Mouse (Mus musculus) 416B (cell line): ENCODE measurements around the gene Dnajc25.
A peak's percentile ranks its signal among the peaks of the same experiment; 100 is the strongest.

Experiments
- DNase-seq: peaks from one replicate; pipeline ENCODE4 v3.0.0; 2011; ENCODE audit warnings: low read depth

Gene Dnajc25

DNA sequence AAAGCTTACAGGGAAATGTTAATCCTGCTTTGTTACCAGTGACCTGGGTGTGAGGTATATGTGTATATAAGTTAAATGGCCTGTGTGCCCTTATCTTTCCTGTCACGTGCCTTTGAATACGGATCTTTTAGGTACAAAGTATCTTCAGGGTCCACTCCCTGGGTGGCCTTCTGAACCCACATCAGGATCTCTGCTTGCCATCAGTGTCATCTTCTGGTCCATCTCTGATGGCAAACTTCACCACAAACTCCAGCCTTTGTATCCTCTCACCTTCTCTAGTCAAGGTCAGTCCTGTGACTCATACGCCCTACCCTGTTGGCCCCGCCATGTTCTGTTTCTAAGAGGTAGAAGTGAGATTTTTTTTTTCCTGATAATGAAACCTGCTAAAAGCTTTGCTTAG is at the start of gene Dnajc25:
Gene Dnajc25 (plus strand): TSS at position 301 of the 400 bp plus-strand sequence.
- no peak for DNase-seq

DNA sequence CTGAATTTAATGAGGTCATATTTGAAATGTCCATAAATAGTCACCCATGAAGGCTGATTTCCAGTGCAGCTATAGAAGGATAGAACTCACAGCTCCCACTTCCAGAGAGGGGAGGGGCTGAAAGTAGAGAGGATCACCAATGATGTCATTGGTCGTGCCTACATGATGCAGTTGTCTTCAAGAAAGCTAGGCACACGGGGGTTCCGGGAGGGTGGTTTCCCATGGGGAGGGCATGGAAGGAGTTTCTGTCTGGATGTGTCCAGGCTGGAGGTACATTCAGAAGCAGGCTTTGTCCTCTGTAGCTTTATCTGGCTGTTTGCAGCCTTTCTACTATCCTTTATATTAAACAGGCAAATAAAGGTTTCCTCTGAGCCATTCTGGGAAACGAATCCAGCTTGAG is 46.5 kb upstream of the Dnajc25 start:
- no peak for DNase-seq

- no peak for DNase-seq
Measured at GRCm38 (mm10) chr4:58952630-58953029, 42.2 kb upstream of the Dnajc25 start.

- DNase-seq = no peak
Measured at GRCm38 (mm10) chr4:58961719-58962118, 33.1 kb upstream of the Dnajc25 start.

DNA sequence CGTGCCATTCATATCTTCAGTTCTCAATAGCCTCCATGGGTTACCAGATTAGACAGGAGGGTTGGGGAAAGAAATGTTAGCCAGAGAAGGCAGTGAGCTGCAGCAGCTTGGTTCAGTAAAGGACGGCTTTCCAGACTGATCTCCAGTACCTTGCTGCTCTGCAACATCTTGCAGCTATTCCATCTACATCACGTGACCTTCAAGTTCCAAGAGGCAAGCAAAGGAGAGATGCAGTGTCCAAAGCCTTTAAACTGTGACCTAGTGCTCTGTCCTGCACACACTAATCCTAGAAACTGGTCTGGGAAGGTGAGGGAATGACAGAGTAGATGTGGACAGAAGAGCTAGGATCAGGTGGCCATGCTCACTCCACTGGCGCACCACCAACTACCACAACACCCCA is 31.6 kb upstream of the Dnajc25 start:
- DNase-seq = no peak

GRCm38 (mm10) chr4:58965136-58965535 is 29.7 kb upstream of the Dnajc25 start:
- DNase-seq = no peak

DNA sequence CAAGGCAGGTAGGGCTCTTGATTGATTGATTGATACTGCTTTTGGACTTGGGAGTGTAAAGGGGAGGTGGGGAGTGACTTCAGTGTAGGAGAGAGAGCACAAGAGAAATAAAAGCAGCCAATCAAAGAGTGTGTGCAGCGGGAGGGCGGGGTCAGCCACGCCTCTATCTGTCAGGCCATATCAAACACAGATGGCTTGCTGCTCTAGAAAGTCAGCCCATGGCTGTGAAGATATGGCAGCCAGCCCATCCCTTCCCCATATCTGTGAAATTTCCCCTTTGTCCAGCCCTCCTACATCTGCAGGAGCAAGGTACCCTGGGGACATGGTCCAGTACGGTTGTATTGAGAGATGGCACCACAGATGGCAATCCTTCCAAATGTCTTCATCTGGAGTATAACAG is 24.2 kb upstream of the Dnajc25 start:
- no peak for DNase-seq

- no peak for DNase-seq
Measured at GRCm38 (mm10) chr4:58975711-58976110, 19.2 kb upstream of the Dnajc25 start.

DNA sequence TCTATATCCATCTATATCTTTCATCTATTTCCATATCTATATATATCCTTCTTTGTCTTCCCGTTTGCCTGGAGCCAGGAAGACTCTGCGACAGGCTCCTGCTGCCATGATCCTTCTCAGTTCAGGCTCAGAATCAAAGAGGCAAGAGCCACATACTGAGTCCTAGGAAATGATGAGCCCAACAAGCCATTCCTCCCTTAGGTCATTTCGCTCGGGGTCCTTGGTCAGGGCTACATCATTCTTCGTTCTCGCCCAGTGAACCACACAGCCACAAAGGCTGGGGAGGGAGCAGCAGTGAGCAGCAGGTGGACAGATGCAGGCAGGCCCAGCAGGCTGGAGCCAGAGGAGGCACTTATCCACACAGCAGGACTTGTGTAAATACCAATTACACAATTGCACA is 13.4 kb upstream of the Dnajc25 start:
- DNase-seq = no peak

DNA sequence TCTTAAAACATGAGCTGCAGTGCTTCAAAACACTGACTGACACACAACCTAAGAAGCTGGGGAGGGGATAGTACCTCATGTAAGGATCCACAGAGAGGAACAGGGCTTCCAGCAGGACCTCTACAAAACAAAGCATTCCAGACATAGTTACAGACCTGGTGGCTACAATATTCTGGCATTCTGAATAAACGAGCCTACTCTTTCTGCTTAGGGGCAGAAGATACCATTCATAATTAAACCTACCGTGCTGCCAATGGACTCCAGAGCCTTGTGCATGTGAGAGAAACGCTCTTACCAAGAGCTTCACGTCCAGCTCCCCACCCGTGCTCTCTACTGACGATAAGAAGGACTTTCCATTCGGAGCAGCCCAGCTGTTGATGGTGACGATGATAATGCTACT is 12.1 kb upstream of the Dnajc25 start:
- no peak for DNase-seq

GRCm38 (mm10) chr4:58985157-58985648 is 9.7 kb upstream of the Dnajc25 start:
- peak; percentile 82 for DNase-seq

GRCm38 (mm10) chr4:58986540-58987190 is 8.2 kb upstream of the Dnajc25 start, which contains the start of gene Ptgr1:
Ptgr1 (minus strand) TSS chr4:58987119.
- DNase-seq = no peak

DNA sequence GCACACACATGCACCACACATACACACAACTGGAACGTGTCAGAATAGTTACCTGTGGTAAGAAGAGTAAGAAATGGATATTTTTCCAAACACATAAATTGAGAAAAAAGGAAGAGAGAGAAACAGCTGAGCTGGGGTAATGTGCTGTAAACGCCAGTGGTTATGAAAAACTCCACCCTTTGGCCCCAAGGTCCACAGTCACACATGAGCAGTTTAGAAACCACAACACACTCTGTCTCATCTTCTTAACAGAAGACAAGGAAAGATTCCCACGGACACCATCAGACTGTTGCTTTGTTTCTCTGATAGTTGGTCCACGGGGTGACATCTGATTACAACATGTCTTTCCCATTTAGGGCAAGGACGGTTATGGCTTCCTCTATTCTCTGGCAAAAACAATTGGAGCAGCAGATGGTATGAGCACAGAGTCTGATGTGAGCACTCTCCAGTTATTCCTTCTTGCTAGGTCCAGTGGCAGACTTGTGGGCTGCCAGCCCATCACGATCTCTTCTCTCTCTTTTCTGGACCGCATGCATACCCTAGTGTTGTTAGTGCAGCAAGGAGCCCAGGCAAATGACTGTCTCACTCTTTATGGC is 5.5 kb upstream of the Dnajc25 start:
- DNase-seq = no peak

- DNase-seq = no peak
Measured at GRCm38 (mm10) chr4:58990609-58991434, 4.0 kb upstream of the Dnajc25 start.

DNA sequence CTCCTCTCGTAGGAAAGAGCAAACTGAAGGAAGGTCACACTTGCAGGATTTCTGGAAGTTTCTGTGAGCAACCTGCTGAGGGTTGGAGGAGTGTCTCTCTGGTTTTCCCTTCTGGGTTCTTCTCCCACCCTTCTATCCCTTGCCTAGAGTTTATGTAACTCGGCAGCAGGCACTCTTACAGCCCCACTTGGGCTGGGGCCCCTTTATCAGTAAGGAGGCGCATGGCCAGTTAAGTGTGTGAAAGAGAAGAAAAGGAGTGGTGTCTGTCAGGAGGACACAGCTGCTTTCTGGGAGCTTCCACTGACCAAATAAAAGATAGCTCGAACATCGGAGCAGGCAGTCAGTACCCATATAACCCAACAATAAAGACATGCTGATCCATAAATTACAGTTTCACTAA is 2.7 kb upstream of the Dnajc25 start:
- no peak for DNase-seq

- no peak for DNase-seq
Measured at GRCm38 (mm10) chr4:58995251-58995693, 410 bp downstream of the Dnajc25 start.

DNA sequence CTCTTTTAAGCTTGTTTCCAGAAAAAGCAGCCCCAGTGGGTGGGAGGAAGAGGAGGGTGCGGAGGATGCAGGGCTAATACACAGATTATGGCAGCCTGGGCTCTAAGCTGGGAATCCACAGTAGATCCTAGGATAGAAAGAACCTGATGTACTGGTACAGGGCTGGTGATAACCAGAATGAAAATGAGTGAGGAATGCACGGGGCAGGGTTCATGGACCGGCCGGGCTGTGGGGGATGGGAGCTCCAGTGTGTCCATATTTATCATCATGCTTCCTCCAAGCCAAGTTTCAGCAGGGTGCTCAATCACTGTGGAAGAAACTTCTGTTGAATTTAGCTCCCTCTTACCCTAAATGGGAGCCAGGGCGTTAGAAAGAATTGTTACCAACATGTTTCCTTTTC is 2.2 kb downstream of the Dnajc25 start:
- DNase-seq = no peak

DNA sequence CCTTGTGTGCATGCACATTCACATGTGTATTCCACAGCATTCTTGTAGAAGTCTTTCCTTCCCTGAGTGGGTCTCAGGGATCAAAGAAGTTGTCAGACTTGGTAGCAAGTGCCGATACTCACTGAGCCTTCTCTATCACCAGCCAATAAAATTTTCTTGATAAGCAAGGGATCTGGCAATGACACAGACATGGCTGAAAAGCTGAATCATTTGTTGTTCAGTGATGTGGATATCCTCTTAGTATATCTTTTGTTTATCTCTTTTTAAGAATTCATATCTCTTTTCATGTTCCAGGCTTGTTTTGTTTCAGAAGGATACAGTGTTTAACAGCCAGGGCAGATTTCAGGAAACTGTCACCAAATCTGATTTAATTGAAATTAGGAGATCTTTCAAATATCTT is 3.8 kb downstream of the Dnajc25 start:
- no peak for DNase-seq

GRCm38 (mm10) chr4:58999686-59000085 is 4.8 kb downstream of the Dnajc25 start:
- DNase-seq = peak; percentile 87

DNA sequence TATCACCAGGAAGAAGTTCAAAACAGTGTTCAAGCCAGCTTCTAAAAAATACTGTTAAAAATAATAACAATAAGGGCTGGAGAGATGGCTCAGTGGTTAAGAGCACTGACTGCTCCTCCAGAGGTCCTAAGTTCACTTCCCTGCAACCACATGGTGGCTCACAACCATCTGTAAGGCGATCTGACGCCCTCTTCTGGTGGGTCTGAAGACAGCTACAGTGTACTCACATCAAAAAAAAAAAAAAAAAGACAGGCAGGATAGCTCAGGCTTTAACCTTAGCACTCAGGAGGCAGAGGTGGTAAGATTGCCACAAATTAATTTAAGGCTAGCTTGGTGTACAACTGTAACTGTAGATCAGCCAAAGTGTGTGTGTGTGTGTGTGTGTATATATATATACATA is 5.8 kb downstream of the Dnajc25 start:
- peak; percentile 91 for DNase-seq

DNA sequence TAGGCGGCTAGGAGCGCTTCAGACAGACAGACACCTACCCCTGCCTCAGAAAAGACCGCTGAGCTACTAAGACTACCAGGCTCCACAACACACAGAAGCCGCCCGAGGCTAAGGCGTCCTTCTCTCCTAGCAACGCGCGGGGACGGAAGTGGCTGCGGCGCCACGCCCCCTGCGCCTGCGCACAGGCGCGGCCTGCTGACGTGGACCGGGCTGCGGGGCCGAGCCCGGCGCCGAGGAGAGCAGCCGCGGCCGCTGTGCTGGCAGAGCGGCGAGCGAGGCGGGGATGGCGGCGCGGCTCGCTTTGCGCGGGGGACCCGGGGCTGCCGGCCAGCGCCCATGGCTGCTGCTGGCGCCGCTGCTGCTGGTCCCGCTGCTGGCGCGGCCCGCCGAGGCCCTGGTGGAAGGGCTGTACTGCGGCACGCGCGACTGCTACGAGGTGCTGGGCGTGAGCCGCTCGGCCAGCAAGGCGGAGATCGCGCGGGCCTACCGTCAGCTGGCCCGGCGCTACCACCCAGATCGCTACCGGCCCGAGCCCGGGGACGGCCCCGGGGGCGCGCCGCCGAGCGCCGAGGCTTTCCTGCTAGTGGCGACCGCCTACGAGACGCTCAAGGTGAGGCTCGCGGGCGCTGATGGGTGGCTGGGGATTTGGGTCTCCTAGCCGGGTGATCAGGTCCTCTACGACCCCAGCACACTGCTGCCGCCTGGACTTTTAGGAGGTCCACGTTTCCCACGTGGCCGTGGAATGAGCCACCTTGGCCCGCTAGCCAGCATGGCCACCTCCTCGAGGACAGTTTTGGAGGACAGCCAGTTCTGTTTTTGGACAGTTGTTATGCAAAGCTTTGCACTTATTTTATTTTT is 8.3 kb downstream of the Dnajc25 start, which contains the start of gene Gm20503:
Gene Gm20503 (plus strand): TSS at position 263 of the 858 bp plus-strand sequence.
- DNase-seq = peak; percentile 83

DNA sequence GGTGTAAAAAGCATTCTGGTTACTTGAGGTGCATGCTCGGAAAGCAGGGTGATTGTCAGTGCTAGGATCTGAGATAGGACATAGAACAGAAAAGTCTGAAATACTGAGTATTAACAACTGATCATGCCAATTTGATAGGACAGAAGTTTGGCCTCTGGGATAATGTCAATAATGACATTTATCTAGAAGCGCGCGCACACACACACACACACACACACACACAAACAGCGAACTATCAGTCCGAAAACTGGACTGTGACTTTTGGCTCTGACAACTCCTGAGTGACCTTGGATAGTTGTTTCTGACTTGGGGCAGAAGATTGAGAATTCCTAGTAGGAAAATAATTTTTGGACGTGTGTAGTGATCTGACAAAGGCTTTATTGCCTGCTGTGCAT is 8.9 kb downstream of the Dnajc25 start:
- DNase-seq = no peak
